Mouse (Mus musculus) gonadal fat pad, adult 2 months (tissue): ENCODE measurements at regions not wholly inside any gene's neighbourhood (a gene's known extent, or its start where the extent isn't known, plus 50 kb on each side); places are given as distances from the start of the nearest gene placed in this dataset.

Experiments used
- DNase-seq: peaks from one replicate; pipeline ENCODE4 v3.0.0-alpha.2; 2012; ENCODE audit warnings: low read depth

DNA sequence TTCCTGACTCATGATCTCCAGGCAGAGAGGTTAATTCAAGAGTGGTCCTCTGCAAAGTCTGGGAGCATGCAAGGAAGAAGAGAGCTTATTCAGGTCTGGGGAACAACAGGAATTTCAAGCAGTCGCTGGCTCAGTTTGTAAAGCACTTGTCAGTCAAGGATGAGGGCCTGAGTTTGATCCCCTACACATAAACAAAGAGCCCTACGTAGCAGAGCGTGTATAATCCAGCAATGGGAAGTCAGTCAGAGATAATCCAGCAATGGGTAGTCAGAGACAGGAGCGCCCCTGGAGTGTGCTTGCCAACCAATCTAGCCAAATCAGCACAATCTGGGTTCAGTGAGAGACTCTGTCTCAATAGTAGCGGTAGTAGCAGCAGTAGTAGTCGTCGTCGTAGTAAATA, 61.3 kb upstream of the Clint1 start:
- DNase-seq, result no peak

GRCm38 (mm10) chr11:45791696-45792095, 60.2 kb upstream of the Clint1 start:
- DNase-seq, result no peak

DNA sequence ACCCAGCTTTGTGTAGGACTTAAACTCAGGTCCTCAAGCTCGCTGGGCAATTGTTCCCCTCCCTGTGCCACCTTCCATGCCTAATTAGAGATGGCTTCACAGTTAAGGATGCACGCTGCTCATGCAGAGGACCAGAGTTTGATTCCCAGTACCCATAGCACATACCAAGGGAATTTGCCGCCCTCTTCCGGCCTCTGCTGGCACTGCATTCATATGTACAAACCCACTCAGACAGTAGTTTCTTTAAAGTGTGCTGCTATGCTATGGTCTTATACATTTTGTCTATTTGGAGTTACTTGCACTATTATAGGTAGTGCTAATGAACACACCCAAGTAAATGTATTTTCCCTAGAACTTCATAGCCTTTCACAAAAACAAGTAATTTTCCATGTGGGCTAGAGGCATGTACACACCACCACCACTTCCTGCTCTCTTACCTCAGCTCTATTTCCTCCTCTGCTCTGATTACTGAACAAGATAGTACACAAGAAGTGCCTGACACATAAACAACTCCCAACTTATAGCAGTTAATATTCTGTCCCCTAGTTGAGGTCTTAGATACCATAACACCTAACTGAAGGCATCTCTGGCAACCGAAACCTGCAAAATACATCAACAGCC, 57.4 kb upstream of the Clint1 start:
- no peak for DNase-seq

GRCm38 (mm10) chr11:45795322-45795721, 56.5 kb upstream of the Clint1 start:
- DNase-seq, result no peak

- DNase-seq, result no peak
Observed at GRCm38 (mm10) chr11:45795731-45796130, 56.1 kb upstream of the Clint1 start.

- DNase-seq, result no peak
Observed at GRCm38 (mm10) chr11:45799732-45800386, 52.0 kb upstream of the Clint1 start.
